Mouse (Mus musculus): Measurements from ENCODE around the gene Ano8.
"Not testable (repeated sequence)": the region's sequence is repeated elsewhere in the genome, so short reads cannot be mapped to it uniquely, and the experiment has no call there.

Gene Ano8

GRCm38 (mm10) chr8:71437041-71437440 lies 48.7 kb downstream of the Ano8 start:
- DNase-seq = no peak

GRCm38 (mm10) chr8:71432935-71433334 lies 52.8 kb downstream of the Ano8 start:
- not testable (repeated sequence) for DNase-seq

Measured in thymus, postnatal 25 days (tissue).